Mouse (Mus musculus) heart, postnatal 10 days (tissue): ENCODE measurements around the gene Trip4. TPM values are rescaled to one million over a fixed set of nuclear protein-coding genes. Genes with fewer than 3 reads are reported as not detected.

Source experiments
- DNase-seq, 2 experiments: peaks; one replicate each; pipeline ENCODE4 v3.0.0; 2021
- intact Hi-C: fragments of 180-260 bp; cut with DNase I; formaldehyde crosslinking; loops from one replicate; pipeline ENCODE4 v1.15.1; 2025
- total RNA-seq, 2 experiments: library from RNA; stranded (reverse); gene quantifications; 2 replicates each; pipeline ENCODE4 v1.2.3; 2021

The Trip4 gene
- total RNA-seq, 2 experiments from 2014 or later = 21.1 to 21.4 TPM

DNA sequence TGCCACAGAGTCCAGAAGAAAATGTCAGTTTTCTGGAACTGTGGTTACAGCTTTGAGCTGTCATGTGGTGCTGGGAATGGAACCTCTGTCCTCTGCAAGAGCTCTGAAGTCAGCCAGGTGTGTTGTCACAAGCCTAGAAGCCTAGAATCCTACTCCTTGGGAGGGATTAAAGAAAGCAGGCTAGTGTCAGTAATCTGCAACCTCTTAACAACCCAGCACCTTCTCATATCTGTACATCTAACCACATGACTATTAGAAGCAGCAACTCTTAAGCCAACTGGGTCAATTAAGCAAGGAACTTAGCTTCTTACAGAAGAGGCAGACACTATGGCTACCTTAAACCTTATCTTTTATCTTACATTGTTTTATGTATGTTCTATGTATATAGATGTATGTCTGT lies 71.7 kb downstream of the Trip4 start:
- no peak for DNase-seq
- intact Hi-C loops = no loop called here

DNA sequence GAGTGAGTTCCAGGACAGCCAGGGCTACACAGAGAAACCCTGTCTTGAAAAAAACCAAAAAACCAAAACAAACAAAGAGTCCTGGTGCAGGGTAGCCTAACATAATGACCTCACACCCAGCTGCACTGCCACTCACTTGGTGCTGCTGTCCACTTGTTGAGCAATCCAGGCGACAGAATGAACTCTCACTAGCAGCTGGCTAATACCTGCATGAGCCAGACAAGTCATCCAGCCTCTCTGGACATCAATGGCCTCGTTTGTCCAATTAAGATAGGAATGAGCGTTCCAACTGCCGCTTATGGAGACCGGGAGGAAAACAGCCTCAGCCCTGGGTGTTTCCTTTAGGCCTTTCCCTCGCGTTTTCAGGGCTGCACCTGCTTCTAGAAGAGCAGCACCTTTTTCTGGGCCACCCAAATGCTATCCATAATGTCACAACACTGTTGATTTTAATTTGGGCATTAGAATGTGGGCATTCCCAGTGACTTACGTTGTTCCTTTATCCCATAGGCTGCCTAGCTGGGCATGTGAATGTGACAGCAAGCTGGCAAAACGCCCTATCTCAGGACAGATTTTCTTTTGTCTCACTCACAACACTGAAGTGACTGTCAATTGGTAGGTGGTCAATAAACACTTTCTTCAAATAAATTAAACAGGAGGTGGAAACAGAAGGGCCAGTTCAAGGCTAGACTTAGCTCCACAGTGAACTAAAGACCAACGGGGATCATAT lies 73.8 kb downstream of the Trip4 start:
- DNase-seq = no peak
- intact Hi-C loops = no loop called here

- intact Hi-C loops = no loop called here
- DNase-seq = no peak
Measured at GRCm38 (mm10) chr9:65833640-65834039, 75.0 kb downstream of the Trip4 start.

GRCm38 (mm10) chr9:65833230-65833629 lies 75.4 kb downstream of the Trip4 start:
- DNase-seq = no peak
- intact Hi-C loops = no loop called here

DNA sequence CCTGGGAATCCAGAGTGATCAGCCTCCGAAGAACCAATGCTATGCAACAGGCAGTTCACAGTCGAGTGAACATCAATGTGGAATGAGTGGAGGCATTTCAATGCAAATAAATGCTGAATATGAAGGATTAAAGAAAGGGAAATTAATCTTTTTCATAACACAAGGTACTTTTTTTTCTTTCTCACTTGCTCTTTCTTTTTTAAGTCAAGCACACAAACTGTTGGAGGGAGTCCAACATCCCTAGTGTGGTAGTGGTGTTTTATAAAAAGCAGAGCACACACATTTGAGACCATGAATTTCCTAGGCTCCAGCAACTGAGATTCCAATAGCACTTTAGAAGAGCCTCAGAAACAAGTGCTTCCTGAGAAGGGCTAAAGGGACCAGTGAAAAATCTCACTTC lies 76.6 kb downstream of the Trip4 start:
- intact Hi-C loops = no loop called here

GRCm38 (mm10) chr9:65831164-65831563 lies 77.4 kb downstream of the Trip4 start:
- no peak for DNase-seq
- intact Hi-C loops = no loop called here

More for the DNA sequence above, 76.6 kb downstream of the Trip4 start:
- DNase-seq = no peak

GRCm38 (mm10) chr9:65830255-65830654 lies 78.3 kb downstream of the Trip4 start:
- no peak for DNase-seq
- intact Hi-C loops = no loop called here

- peak; percentile 77 to 79 for DNase-seq
Measured at GRCm38 (mm10) chr9:65829410-65829809, 79.2 kb downstream of the Trip4 start.

GRCm38 (mm10) chr9:65828511-65828910 lies 80.1 kb downstream of the Trip4 start:
- intact Hi-C loops = loop anchor here (2.0 kb wide), 2 partner anchors 72 to 162 kb away; no protein-coding TSS in a partner anchor
- DNase-seq = no peak

More at GRCm38 (mm10) chr9:65829410-65829809, 79.2 kb downstream of the Trip4 start:
- intact Hi-C loops = loop anchor here (1.0 to 2.0 kb wide), 3 partner anchors 73 to 163 kb away; no protein-coding TSS in a partner anchor

- DNase-seq = no peak
- intact Hi-C loops = loop anchor here (2.0 kb wide), 2 partner anchors 71 to 161 kb away; no protein-coding TSS in a partner anchor
Measured at GRCm38 (mm10) chr9:65828016-65828403, 80.6 kb downstream of the Trip4 start.

- intact Hi-C loops = loop anchor here (2.0 kb wide), 2 partner anchors 71 to 161 kb away; no protein-coding TSS in a partner anchor
- DNase-seq = peak; percentile 97 to 99
Measured at GRCm38 (mm10) chr9:65827344-65828015, 81.1 kb downstream of the Trip4 start, which contains the start of gene Zfp609. TSS of gene Zfp609 (minus strand) at chr9:65827564.

- DNase-seq = peak; percentile 68 to 70
- intact Hi-C loops = no loop called here
Measured at GRCm38 (mm10) chr9:65826588-65827343, 81.8 kb downstream of the Trip4 start.

DNA sequence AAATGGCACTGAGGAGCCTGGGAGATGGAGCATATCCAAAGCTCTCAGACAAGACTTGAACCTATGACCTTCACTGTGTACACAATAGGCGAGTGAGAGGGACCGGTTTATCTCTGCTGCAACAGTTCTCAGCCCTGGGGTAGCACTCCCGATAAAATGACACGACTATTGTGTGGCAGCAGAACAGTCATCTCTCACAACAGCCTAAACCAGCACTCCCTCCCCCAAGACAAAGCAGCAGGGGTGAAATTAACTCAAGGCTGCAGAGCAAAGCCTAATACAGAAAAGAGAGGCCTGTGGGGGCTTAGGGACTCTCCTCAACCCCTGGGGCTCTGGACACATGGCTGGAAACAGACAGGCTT lies 82.4 kb downstream of the Trip4 start:
- intact Hi-C loops = no loop called here
- DNase-seq = peak in 1 of 2 experiments; percentile 25

DNA sequence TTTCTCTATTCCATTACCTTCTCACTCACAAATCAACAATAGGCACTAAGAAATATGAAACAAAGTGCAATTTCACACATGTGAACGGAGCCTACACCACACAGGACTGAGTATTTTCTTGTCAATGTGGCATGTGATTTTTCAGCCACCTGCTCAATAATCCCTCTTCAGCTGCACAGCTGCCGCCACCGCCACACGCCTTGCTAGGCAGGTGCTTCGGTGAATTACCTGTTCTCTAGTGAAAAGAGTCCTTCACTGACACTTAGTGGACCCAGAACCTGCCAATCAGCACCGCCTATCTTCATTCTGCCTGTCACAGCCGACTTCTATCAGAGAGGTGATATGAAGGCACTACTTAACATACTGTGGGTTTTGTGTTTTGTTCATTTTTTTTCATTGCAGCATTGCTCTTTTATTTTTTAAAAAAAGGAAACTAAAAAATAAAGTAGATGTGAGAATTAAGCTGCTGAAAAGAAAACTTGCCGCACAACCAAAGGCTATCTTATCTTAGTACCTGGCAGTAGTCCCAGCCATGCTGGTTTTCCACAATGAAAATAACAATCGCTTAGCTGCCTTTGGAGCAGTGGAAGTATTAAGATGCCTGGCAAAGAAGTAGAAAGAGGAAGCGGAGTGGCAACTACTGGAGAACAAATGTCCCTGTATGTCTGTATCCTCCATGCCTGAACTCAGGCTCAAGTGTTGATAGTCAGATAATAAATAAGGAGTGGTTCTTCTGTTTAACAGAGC lies 84.7 kb downstream of the Trip4 start:
- intact Hi-C loops = no loop called here
- DNase-seq = peak; percentile 59 to 65

- intact Hi-C loops = no loop called here
- DNase-seq = no peak
Measured at GRCm38 (mm10) chr9:65822011-65822410, 86.6 kb downstream of the Trip4 start.

DNA sequence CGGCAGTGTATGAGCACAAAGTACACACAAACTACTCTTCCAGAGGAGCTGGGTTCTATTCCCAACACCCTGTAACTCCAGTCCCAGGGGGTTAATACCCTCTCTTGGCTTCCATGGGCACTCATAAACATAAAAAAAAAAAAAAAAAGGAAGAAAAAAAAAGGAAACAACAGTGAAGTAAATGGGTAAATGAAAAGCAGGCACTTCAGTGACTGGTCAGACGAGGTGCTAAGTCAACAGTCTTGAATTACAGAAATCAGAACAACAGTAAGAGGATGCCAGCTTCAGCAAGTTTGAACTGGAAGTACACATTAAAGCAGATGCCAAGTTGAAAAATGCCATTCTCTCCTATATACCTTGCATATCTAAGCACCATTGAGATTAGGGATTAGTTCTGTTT lies 88.3 kb downstream of the Trip4 start:
- intact Hi-C loops = no loop called here
- no peak for DNase-seq

GRCm38 (mm10) chr9:65818402-65818801 lies 90.2 kb downstream of the Trip4 start:
- intact Hi-C loops = no loop called here
- no peak for DNase-seq

GRCm38 (mm10) chr9:65812841-65813240 lies 95.8 kb downstream of the Trip4 start:
- DNase-seq = peak in 1 of 2 experiments; percentile 27
- intact Hi-C loops = no loop called here

DNA sequence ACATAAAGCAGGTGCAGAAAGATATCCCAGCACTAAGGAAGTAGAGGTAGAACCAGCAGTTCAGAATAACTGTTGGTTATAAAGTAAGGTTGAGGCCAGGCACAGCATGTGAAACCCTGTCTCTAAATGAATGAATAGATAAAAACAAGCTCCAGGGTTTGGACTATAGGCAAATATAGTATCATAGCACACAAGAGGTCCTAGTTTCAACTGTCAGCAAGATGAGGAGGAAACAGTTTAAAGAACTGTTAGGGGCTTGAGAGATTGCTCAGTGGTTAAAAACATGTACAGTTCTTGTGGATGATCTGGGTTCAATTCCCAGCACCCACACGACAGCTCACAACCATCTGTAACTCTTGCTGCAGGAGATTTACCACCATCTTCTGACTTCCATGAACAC lies 96.8 kb downstream of the Trip4 start:
- intact Hi-C loops = no loop called here
- DNase-seq = no peak

- DNase-seq = no peak
- intact Hi-C loops = no loop called here
Measured at GRCm38 (mm10) chr9:65807818-65808217, 100.8 kb downstream of the Trip4 start.
